Mouse (Mus musculus): ENCODE data around the gene Slc5a2.

- TF ChIP-seq CTCF (IDR thresholded peaks at IDR 0.05; ENCODE audit: low read depth) (no peak), EP300 (optimal IDR thresholded peaks at IDR 0.05) (no peak)
These were observed 19.9 kb upstream of the Slc5a2 start for GRCm38 (mm10) chr7:128245547-128245946.
